In genomic region chr11:60920021-60920420, GRCm38 (mm10) we compare ENCODE assay signal across 29 mouse cellular contexts. TPM values are rescaled to one million over a fixed set of nuclear protein-coding genes. Genes with fewer than 3 reads are reported as not detected.
DNase-seq lines count a peak whose midpoint lies in the region; ATAC-seq lines count a peak whose summit lies in the region.
"Had no signal": no experiment of that assay in that cellular context is flagged by ENCODE, and none has a peak within 500 bp of the region (broad histone marks: within the 10 kb centered on the region; RNA-seq: fewer than 3 reads in every experiment).

No protein-coding gene starts in this region.

- H3K4me3 ChIP-seq in liver, embryonic 11.5 days (ENCODE audit: low read depth, low read length) = no peak overlapping the region
- H3K4me3 ChIP-seq in liver, embryonic 13.5 days (replicated peaks) = no peak overlapping the region
- no peak overlapping the region for H3K4me3 ChIP-seq in midbrain, embryonic 10.5 days
- H3K4me3 ChIP-seq: heart, embryonic 10.5 days; heart, embryonic 15.5 days; hindbrain, embryonic 12.5 days; intestine, embryonic 15.5 days; lung, embryonic 15.5 days had no signal

- peaks cover 22% of the 10 kb centered on the region for H3K4me1 ChIP-seq in liver, embryonic 11.5 days (replicated peaks; ENCODE audit: control insufficient read depth, insufficient read depth, low read length)
- H3K4me1 ChIP-seq in liver, embryonic 13.5 days (replicated peaks) = peaks cover 75% of the 10 kb centered on the region
- H3K4me1 ChIP-seq in midbrain, embryonic 10.5 days = no peaks in the 10 kb centered on the region

- 59% methylated on average over 2 of the region's 2 CpGs for WGBS in liver, embryonic 11.5 days
- 37% methylated on average over 2 of the region's 2 CpGs for WGBS in liver, embryonic 13.5 days (ENCODE audit: insufficient replicate concordance)
- whole genome bisulfite sequencing in midbrain, embryonic 10.5 days = 87% methylated on average over 2 of the region's 2 CpGs

- peaks cover 3% of the 10 kb centered on the region; the same call in 1 of the 2 replicates for H3K36me3 ChIP-seq in liver, embryonic 11.5 days (ENCODE audit: control insufficient read depth, insufficient read depth, low read length)
- peaks cover 6% of the 10 kb centered on the region for H3K36me3 ChIP-seq in liver, embryonic 13.5 days
- H3K36me3 ChIP-seq in midbrain, embryonic 10.5 days = 0 out of 2 replicates have a peak, but pooled peaks cover 4% of the 10 kb centered on the region
- H3K36me3 ChIP-seq: heart, embryonic 15.5 days; intestine, embryonic 15.5 days; lung, embryonic 15.5 days had no signal

- H3K9me3 ChIP-seq in liver, embryonic 11.5 days (ENCODE audit: control insufficient read depth, low read length) = no peaks in the 10 kb centered on the region
- no peaks in the 10 kb centered on the region for H3K9me3 ChIP-seq in liver, embryonic 13.5 days (replicated peaks)
- no peaks in the 10 kb centered on the region for H3K9me3 ChIP-seq in midbrain, embryonic 10.5 days (replicated peaks)
- H3K9me3 ChIP-seq: heart, embryonic 10.5 days; heart, embryonic 15.5 days; hindbrain, embryonic 12.5 days; intestine, embryonic 15.5 days; lung, embryonic 15.5 days had no signal

- ATAC-seq in liver, embryonic 11.5 days (replicated peaks; ENCODE audit: low FRiP score) = no peak
- peak; percentile 13 for ATAC-seq in liver, embryonic 13.5 days (ENCODE audit: low read depth)
- peak; percentile 48 for ATAC-seq in megakaryocyte-erythroid progenitor cell, adult 5-6 weeks (replicated peaks; ENCODE audit: low FRiP score, low TSS enrichment, poor library complexity, severe bottlenecking)
- ATAC-seq: activated CD4-positive, CD25-positive, alpha-beta regulatory T cell, adult 4 months; hindbrain, postnatal 0 days; intestine, embryonic 15.5 days; midbrain, embryonic 16.5 days had no signal

- no peak overlapping the region for H3K9ac ChIP-seq in liver, embryonic 11.5 days (ENCODE audit: low read depth, low read length)
- H3K9ac ChIP-seq in liver, embryonic 13.5 days = peak overlapping the region; percentile 22; the same call in 1 of the 2 replicates
- H3K9ac ChIP-seq: heart, embryonic 15.5 days; hindbrain, embryonic 12.5 days; intestine, embryonic 15.5 days; lung, embryonic 15.5 days had no signal

- no peak overlapping the region for H3K4me2 ChIP-seq in liver, embryonic 11.5 days
- H3K4me2 ChIP-seq in liver, embryonic 13.5 days = peak overlapping the region; percentile 3; the same call in 1 of the 2 replicates
- H3K4me2 ChIP-seq: heart, embryonic 15.5 days; hindbrain, embryonic 12.5 days; intestine, embryonic 15.5 days; lung, embryonic 15.5 days; midbrain, embryonic 11.5 days had no signal

- no peak overlapping the region for H3K27ac ChIP-seq in liver, embryonic 11.5 days (ENCODE audit: low read depth, low read length)
- H3K27ac ChIP-seq in liver, embryonic 13.5 days = peak overlapping the region; percentile 81
- no peak overlapping the region for H3K27ac ChIP-seq in midbrain, embryonic 10.5 days (replicated peaks)
- H3K27ac ChIP-seq: heart, embryonic 10.5 days; heart, embryonic 15.5 days; hindbrain, embryonic 12.5 days; hindbrain, postnatal 0 days; intestine, embryonic 15.5 days; kidney, postnatal 0 days; lung, embryonic 15.5 days had no signal

- peak; percentile 52 for DNase-seq in liver
- DNase-seq in liver, embryonic 11.5 days (ENCODE audit: low spot score) = no peak
- DNase-seq in brain, embryonic 18.5 days (ENCODE audit: low read depth, low spot score) = peak; percentile 18
- DNase-seq in liver, embryonic 13.5 days = no peak
- no peak for DNase-seq in kidney, adult 18-20 months
- DNase-seq in midbrain, embryonic 10.5 days (ENCODE audit: low spot score) = no peak
- DNase-seq: adrenal gland, adult 8-10 months; B cell, adult 2 months; cerebellum, adult 11-12 months; cerebellum, adult 9-11 months; gastrocnemius, postnatal 25 days; heart, adult 11 months; kidney, adult 8-10 months; lung, postnatal 36 days; right cerebral cortex, adult 18-20 months; right cerebral cortex, postnatal 4 days; thymus, adult 2 months; thymus, postnatal 36 days had no signal

- no peaks in the 10 kb centered on the region for H3K27me3 ChIP-seq in liver, embryonic 11.5 days (replicated peaks; ENCODE audit: control insufficient read depth, insufficient read depth, low read length)
- H3K27me3 ChIP-seq in liver, embryonic 13.5 days = no peaks in the 10 kb centered on the region
- H3K27me3 ChIP-seq in midbrain, embryonic 10.5 days (ENCODE audit: low read depth, poor library complexity, severe bottlenecking) = no peaks in the 10 kb centered on the region
- H3K27me3 ChIP-seq: heart, embryonic 15.5 days; hindbrain, embryonic 12.5 days; intestine, embryonic 15.5 days; lung, embryonic 15.5 days had no signal

RNA-seq across cellular contexts. Expression of gene Natd1, which starts 5.5 kb away (rescaled TPM):
- polyA plus RNA-seq in liver, embryonic 11.5 days (2014; fragmentation: Nextera tagmentation; extraction: Ambion mirVana) = 11.2 and 13.3 TPM in 2 replicates
- polyA plus RNA-seq in liver, embryonic 13.5 days (2015; fragmentation: Nextera tagmentation; extraction: Ambion mirVana) = 8.6 and 10.5 TPM in 2 replicates
- total RNA-seq in megakaryocyte-erythroid progenitor cell, adult 5-6 weeks (2014; fragmentation: Nextera tagmentation) = 5.8 and 9.2 TPM in 2 replicates
- 1.4 and 2.2 TPM in 2 replicates for total RNA-seq in megakaryocyte-erythroid progenitor cell, adult 5-6 weeks (2017)
- 18.0 and 26.9 TPM in 2 replicates for polyA plus RNA-seq in midbrain, embryonic 10.5 days (2016; fragmentation: Nextera tagmentation; extraction: Ambion mirVana)

RNA-seq across cellular contexts. Expression of gene Map2k3, which starts 11.8 kb away (rescaled TPM):
- 132 and 136 TPM in 2 replicates for polyA plus RNA-seq in liver, embryonic 11.5 days (2014; fragmentation: Nextera tagmentation; extraction: Ambion mirVana)
- polyA plus RNA-seq in liver, embryonic 13.5 days (2015; fragmentation: Nextera tagmentation; extraction: Ambion mirVana) = 157 and 164 TPM in 2 replicates
- total RNA-seq in megakaryocyte-erythroid progenitor cell, adult 5-6 weeks (2014; fragmentation: Nextera tagmentation) = 46.0 and 52.1 TPM in 2 replicates
- 13.5 and 19.1 TPM in 2 replicates for total RNA-seq in megakaryocyte-erythroid progenitor cell, adult 5-6 weeks (2017)
- 55.7 and 65.1 TPM in 2 replicates for polyA plus RNA-seq in midbrain, embryonic 10.5 days (2016; fragmentation: Nextera tagmentation; extraction: Ambion mirVana)

RNA-seq across cellular contexts. Expression of gene Tmem11, which starts 40.9 kb away (rescaled TPM):
- 63.8 and 64.1 TPM in 2 replicates for polyA plus RNA-seq in liver, embryonic 11.5 days (2014; fragmentation: Nextera tagmentation; extraction: Ambion mirVana)
- polyA plus RNA-seq in liver, embryonic 13.5 days (2015; fragmentation: Nextera tagmentation; extraction: Ambion mirVana) = 33.1 and 33.3 TPM in 2 replicates
- total RNA-seq in megakaryocyte-erythroid progenitor cell, adult 5-6 weeks (2014; fragmentation: Nextera tagmentation) = 33.3 and 41.4 TPM in 2 replicates
- total RNA-seq in megakaryocyte-erythroid progenitor cell, adult 5-6 weeks (2017) = 78.6 and 101 TPM in 2 replicates
- polyA plus RNA-seq in midbrain, embryonic 10.5 days (2016; fragmentation: Nextera tagmentation; extraction: Ambion mirVana) = 71.0 and 75.7 TPM in 2 replicates

Comparison
In these comparisons a context has a peak if more than half of its experiments do, and no peak if none do; other contexts are left out.
1. DNase-seq: peak in liver (single experiment) and brain, embryonic 18.5 days (single experiment); none in liver, embryonic 11.5 days (single experiment), liver, embryonic 13.5 days (single experiment), kidney, adult 18-20 months (single experiment) and midbrain, embryonic 10.5 days (single experiment).